Mouse (Mus musculus): ENCODE measurements at regions not wholly inside any gene's neighbourhood (a gene's known extent, or its start where the extent isn't known, plus 50 kb on each side); places are given as distances from the start of the nearest gene placed in this dataset.
A peak's percentile ranks its signal among the peaks of the same experiment; 100 is the strongest.

DNA sequence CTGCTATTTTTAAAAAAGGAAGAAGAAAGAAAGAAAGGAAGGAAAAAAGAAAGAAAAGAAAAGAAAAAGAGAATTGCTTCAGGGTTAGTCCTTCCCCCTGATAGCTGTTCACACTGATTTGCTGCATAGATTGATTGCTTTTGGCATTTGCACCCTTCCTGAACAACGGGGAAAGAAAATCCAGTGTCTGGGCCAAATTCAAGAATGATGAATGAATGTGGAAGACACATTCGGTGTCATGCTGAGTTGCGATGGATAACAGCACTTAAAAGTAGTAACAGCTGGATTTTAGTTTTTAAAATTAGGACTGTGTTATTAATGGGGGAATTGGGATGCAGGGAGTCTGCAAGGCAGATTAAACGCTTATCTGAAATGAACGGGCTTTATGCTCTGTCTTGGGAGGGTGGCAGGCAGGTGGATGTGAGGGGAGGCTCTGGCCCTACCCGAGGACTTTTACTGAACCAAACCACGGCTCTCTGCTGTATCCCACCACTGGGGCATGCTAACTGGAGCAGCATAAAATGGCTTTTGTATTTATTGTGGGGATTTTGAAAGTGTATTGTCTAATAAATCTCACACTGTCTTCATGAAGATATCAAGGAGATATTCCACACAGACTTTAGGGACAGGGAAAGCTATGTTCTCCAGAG is 114.4 kb downstream of the Lca5 start:
- DNase-seq (ENCODE audit: low spot score) = peak; percentile 12

DNA sequence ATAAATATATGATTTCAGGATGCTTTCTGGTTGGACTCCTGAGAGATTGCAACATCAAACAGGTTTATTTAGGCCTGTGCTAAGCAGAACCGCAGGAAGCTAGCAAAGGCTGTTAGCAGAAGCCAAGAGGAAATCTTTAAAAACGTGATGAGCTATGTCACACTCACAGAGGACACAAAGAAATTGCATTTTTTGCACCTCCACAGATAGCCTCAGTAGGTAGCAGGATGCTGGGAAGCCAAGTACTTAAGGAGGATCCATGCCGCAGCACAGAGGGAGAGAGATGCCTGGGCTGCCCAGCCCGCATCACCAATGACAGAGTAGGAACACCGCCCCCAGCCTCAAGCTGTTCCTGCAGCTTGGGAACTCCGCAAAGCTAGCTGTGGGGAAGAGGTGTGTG is 115.0 kb downstream of the Lca5 start:
- no peak for DNase-seq (ENCODE audit: low spot score)

DNA sequence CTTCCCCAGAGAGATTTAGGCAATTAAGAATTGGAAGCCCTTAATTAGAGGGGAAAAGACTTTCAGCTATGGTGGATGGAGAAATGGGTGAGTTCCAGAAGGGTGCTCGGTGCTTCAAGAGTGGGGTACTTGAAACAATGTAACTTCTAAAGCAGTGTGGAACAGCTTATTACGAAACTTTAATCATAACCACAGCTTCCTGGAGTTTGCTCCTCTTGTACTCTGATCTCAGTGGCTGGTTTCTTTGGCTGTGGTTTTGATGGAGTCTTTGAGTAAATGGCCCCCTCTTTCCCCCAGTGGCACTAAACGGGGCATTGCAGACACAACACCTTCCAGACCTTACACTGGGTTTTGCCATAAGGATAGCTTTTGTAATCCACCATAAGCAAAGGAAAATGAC is 116.6 kb downstream of the Lca5 start:
- DNase-seq (ENCODE audit: low spot score) = no peak

DNA sequence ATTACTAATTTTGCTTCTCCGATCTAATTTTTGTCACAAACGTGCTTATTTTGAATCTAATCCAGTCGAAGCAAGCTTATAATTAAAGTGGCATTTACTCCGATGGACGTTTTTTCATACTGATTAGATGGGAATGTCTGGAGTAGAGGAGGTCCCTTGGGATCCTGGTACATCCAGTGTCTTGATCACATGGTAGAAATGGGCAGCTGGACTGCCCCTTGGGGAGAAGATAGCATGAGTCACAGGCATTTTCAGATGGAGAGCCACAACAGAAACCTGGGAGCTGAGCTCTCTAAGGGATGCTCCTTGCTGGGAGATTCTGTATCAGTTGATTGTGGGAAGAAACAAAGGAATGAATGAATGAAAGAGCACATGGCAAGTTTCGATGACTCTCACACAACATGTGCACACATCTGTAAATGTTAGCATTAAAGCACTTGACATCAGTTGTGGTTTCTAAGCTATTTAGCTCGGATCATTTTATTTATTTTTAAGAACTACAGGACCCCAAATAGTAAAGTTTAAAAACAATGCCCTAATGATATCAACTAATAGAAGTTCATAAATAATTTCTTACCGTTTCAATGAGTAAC is 117.8 kb downstream of the Lca5 start:
- no peak for DNase-seq (ENCODE audit: low spot score)

DNA sequence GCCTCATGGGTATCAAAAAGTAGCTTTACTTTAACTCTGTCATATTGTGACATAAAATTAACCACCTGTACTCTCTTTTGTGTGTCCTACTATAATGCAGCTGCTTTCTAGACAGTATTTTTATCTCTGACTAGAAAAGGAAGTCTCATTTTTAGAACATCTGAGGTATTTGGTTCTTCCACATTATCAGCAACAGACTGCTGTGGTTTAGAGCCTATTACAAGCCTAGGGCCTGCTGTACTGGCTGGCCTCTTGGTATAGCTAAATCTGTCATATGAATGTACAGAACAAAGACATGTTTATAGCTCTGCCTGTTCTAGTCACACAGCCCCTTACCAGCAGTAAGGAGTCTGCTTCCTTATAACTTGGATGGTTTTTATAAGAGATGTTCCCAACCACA is 119.1 kb downstream of the Lca5 start:
- DNase-seq (ENCODE audit: low spot score) = no peak

DNA sequence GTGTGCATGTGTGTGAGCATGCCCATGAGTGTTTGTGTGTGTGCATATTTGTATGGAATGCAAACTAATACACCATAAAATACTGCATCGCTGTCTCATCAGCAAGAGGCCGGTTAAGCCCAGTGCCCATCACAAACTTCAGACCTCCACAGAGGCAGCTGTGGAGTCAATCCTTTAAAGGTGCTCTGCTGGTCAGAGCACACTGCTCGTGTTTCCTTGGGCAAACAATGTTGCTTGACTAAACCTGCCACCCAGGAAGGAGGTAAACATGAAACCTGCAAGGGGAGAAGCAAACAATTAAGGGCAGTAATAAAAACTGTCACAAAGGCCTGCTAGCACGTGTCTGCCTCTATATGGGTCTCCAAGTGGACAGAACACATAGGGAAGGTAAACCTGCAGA is 120.1 kb downstream of the Lca5 start:
- no peak for DNase-seq (ENCODE audit: low spot score)

DNA sequence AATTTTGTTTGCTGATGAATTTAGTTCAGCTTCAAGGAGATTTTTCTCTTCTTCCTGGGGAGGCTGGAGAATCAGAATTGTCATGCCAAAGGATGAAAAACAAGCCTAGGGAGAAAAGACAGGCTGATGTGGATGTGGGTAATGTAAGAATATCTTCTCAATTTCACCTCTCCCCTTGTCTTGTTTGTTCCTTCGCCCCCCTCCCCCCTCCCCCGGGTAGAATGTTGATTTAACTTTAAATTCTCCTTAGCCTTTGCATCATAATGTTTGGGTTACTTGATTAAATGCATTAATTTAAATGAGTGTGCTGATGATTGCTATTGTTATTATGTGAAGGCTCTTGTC is 124.1 kb downstream of the Lca5 start:
- DNase-seq (ENCODE audit: low spot score) = no peak

DNA sequence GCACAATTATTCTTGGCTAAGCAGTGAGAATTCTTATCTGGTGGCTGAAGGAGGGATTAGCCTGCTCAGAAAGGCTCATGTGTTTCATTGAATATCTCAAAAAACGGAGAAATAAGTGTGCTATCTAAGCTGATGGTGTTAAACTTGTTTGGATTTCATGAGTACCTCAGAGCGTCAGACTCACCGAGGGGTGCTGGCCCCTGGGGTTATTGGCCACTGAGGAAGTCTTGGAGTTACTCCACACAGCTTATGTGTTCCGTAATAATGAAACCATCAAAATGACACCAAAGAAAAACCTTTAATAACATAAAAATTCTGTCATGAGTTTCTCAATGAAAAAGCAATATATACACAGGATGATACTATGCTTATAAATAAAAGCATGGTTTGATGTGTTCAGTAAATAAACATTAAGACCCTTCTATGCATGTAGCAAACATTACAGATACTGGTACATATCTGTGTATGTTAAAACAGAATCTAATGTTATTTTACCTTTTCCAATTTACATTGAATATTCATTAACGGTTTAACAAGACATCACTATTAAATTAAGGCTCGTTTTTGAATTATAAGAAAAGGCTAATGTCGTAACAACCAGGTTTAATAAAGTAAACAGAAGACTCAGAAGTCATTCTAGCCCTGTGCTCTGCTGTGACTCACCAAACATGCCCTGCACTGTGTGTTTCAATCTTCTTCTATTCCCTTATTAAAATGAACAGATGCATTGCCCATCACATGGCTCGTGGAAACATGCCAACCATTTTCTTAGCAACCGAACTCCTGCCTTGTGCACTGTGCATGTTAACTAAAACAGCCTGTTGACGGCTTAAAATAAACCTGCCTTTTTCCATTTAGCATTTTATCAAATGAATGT is 124.7 kb downstream of the Lca5 start:
- peak; percentile 56 for DNase-seq (ENCODE audit: low spot score)

DNA sequence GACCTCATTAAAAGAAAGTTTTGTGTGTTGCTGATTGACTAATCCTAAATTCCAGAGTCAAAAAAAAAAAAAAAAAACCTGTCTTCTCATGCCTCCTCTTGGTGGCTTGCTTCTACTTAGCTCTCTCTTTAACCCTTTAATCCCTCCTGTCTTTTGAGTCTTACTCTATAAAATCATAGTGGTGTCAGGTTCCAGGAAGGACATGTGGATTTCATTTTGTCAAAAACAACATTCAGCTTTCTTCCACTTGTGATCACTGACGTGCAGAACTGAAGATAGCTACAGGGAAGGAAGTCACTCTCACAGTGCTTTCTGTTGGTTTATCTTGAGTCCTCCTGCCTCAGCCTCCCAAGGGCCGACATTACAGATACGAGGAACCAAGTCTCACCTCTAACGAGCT is 132.2 kb downstream of the Lca5 start:
- DNase-seq (ENCODE audit: low spot score) = no peak

DNA sequence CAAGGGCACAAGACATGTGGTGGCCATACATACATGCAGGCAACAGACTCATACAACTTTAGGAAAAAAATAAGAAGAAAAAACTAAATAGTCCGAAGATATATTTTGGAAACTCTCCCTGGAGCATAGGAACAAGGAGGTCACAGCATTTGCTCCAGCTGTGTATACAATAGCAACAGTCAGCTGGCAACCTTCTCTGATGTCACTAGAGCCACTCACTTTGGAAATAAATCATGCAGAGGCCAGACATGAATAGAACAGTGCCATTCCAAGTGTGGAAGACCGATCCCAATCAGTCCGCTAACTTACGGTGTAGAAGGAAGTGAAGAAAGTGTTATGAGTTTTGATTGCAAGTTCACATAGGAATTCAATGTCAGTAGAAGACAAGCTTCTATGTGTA is 132.8 kb downstream of the Lca5 start:
- no peak for DNase-seq (ENCODE audit: low spot score)

DNA sequence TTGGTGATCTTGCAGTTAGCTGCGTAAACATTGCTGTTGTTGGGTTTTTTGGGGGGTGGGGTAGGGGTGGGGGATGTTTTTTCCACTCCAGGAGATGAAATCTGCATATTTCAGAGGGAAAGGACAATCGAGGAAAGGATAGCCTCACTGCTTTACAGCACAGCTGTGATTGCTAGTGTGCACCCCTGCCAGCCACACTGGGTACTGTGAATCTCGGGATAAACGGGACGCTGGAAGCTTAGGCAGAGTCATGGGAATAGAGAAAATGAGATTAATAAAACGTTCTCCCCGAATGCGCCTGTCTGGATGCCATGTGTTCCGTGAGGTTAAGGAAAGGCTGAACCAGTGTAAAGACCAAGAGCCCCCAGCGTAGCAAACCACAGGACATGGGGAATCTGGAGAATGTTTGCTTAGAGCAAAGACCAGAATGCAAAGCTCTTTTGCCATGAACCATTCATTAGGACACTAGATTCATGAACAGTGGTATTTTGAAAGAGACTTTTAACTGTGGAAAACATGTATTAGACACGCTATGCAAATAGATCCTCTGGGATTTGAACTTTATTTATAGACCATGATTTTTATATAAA is 133.5 kb downstream of the Lca5 start:
- no peak for DNase-seq (ENCODE audit: low spot score)

DNA sequence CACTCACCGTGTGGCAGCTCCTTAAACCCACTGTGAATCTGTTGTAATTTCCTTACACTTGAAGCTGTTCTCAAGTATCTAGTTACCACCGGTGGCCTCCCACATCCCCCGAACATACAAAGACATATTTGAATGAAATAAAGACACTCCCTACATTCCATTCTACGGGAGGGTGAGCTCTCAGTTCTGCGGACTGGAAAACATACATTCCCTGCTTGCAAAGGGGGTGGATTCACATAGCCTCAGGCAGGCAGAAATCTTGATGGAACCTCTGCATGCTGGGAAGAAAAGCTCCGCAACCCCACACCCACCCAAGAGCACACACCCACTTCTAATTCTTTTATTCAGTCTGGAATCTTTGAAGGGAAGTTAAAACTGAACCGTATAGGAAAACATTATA is 136.0 kb downstream of the Lca5 start:
- DNase-seq (ENCODE audit: low spot score) = no peak

DNA sequence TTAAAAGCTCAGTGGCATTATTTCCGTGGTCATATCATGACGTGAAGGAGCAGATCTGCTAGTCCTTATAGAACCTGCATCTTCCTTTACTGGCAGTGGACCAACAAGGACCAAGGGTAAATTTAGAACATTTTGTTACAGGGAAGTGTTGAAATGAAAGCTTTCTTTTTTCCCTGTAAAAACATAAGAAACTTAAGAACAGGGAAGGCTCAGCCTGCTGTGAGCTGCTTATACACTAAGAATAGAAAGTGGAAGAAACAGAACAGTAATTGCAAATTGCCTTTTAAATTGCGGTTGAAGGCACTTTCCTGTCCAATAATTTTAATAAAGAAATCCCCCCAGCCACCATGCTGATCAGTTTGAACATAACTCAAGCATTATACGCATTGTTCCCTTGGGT is 140.4 kb downstream of the Lca5 start:
- DNase-seq (ENCODE audit: low spot score) = peak; percentile 12

DNA sequence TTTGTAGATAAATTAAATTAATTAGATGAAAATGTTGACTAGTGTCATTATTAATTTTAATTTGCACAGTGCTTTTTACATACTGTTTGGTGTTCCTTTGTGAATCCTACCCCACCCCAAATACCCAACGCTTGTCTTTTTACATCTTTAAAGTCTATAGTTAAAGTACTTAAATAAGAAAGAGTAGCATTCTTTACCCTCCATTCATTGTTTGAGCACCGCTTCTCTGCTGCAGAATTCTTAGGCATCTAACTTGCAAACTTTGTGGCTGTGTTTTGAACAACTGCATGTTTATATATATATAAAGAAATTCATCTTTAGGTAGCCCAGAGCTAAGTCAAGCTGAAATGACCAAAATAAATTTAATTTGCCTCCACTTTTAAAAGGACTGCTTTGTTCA is 140.9 kb downstream of the Lca5 start:
- DNase-seq (ENCODE audit: low spot score) = no peak

DNA sequence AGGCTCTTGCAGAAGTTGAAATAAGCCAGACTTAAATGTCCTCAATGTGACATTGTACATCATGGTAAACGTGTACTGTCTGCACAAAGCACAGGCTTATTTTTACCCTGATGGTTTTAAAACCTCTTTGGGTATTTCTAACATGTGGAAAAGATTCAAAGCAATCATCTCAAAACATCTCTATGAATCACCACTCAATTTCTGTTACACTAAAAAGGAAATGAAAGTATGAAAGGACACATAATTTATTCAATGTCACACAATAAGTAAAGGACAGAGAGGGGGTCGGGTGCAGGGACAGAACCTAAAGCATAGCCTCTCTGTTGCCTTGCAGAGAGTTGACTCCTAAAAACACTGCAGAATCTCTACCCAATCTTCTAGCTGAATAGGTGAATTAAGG is 141.3 kb downstream of the Lca5 start:
- DNase-seq (ENCODE audit: low spot score) = no peak

DNA sequence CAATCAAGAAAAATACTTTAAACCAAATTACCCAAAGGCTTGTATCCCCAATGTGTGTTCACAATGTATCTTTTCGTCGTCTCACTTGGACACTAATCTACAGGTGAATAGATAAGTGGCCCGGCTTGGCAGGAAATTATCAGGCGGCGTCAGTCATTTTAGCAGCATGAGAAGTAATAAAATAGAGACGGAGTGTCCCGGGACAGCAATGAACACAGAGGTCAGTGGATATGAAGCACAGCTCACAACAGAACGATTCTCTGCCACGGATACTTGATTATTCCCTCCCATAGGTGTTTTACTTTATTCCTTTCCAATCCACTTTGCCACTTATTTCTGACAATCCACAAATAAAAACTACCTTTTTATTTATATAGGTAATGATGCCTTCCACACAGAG is 145.5 kb downstream of the Lca5 start:
- DNase-seq (ENCODE audit: low spot score) = no peak

DNA sequence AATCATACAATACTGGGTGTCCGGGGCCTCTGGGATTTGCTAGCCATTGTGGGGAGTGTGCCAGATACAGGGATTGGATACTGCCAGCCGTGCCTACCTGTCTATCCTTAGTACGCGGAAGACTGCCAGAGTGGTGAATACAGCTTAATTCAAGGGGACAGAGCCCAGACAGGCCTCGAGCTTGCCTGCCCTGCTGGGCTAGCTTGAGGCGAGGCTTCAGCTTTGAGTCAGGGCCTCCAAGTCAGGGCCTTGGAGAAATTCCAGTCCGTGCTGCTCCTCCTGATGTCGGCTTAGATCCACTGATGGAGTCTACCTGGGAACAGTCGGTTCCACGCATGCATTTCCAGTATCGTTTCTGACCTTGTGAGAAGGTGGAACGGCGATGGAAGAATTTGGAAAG is 146.5 kb downstream of the Lca5 start:
- DNase-seq (ENCODE audit: low spot score) = no peak

DNA sequence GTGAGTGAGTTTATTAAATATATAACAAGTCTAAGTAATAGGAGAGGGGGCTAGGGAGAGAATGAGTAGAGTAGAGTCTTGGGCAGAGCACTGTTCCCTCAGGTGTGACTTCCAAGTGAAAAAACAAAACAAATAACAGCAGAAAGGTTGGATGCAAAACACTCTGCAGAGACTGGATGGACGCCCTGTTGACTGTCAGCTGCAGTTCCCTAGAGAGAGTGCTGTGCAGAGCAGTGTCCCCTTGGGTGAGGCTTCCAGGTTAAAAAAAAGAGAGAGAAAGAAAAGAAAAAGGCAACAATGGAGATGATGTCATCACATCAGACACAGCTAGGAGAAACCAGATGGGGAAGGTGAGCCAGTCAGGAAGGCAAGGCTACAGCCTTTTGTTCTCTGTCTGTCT is 137.6 kb upstream of the Hmgn3 start:
- DNase-seq (ENCODE audit: low spot score) = no peak

DNA sequence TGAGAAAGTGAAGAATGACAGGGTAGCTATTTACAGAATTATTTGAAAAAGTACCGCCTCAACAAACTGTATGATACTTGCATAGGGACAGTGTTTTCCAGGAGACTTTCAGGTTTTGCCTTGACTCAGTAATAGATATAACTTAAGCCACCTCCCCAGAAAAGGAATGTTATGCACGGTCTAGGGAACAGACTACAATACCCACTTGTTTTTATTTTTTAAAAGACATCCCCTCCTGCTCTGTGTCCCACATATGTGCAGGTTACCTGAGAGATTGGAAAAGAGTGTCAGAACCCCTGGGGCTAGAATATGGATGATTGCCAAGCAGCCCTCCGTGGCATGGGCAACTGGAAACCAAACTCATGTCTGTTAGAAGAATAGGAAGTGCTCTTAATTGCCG is 137.2 kb upstream of the Hmgn3 start:
- no peak for DNase-seq (ENCODE audit: low spot score)

DNA sequence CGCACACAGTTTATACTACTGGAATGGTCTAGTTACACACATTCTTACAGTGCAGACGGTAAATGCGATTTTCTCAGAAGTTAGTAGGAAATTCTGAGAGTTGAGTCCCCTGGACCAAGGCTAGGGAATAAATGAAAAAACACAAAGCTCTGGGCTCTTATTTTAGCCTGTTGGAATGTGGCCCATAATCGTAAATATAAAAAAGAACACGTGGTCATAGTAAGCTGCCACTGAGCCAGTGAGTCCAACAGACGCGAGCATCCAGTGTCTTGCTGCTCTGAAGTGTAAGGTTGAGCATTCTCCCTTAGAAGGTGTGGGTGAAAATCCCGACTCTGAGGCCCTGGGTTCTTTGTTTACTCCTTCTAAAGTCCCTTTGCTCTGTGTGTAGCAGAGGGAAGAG is 136.8 kb upstream of the Hmgn3 start:
- DNase-seq (ENCODE audit: low spot score) = peak; percentile 19

DNA sequence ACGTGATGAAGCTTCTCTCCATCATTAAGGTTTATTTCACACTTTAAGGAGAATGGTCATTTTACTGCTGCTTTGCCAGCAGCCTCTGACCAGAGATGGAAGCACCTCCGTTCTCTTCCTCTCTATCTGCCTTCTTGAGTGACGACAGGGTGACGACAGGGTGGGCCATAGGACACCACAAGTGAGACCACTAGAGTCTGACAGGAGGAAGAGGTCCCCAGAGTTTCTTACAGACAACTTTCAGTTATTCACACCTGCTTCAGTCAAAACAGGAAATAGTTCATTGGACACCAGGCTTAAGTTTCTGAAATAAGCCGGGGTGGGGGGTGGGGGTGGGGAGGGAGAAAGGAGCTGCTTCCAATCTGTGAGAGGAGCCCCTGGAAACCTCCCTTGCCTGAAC is 131.3 kb upstream of the Hmgn3 start:
- DNase-seq (ENCODE audit: low spot score) = no peak

DNA sequence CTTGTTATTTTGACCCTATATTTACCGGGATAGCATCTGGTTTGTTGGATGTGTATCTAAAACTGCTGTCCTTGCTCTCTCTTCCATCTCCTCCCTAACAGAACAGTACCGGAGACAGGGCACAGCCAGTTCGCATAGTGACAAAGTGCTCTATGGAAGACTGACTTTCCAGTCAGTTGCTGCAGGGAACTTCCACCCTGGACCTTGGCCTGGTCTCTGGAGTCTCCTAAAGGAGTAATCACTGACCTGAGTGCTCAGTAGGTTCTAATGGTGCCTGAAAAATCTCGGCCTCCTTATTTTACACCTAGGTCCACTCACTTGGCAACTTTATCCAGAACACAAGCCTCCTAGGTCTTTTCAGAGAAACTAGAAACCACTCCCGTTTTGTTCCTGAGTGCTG is 130.9 kb upstream of the Hmgn3 start:
- DNase-seq (ENCODE audit: low spot score) = no peak

DNA sequence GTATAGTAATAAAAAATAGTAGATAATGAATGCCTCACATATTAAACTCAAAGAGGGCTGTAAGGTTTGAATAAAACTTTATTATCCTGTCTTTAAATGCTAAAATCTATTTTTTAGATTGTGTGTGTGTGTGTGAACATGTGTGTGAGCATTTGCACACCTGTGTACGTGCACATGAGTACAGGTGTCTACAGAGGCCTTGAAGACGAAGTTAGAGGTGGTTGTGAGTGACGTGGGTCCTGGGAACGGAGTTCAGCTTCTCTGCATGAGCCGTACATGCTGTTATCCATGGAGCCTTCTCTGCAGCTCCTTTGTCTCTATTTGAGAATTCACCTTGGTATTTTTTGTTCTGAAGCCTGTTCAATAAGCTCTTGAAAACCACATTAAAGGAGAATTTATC is 129.8 kb upstream of the Hmgn3 start:
- DNase-seq (ENCODE audit: low spot score) = no peak

Data from adipocyte (in vitro differentiated cells).